Mouse (Mus musculus) limb, embryonic 14.5 days (tissue): Measurements from ENCODE around the gene Rad51b. TPM values are rescaled to one million over a fixed set of nuclear protein-coding genes. Genes with fewer than 3 reads are reported as not detected.

Experiments
- ATAC-seq: fragments of 200-750 bp; cut with Nextera tagmentation; 2 replicates; pipeline ENCODE4 v1.8.0; 2017; ENCODE audit warnings: low read depth, moderate number of reproducible peaks, moderate TSS enrichment; ENCODE audit not compliant: low FRiP score
- DNase-seq: peaks from one replicate; pipeline ENCODE4 v3.0.0-alpha.2; 2015; ENCODE audit warnings: low spot score
- H3K27ac ChIP-seq: fragments of 300-500 bp; sonication (generic); replicated peaks from 2 replicates; pipeline ENCODE4 v1.5.1; 2014; ENCODE audit warnings: low read depth, mild to moderate bottlenecking, low read length, moderate library complexity, mixed read lengths
- H3K27me3 ChIP-seq: fragments of 300-500 bp; sonication (generic); 2 replicates; pipeline ENCODE4 v1.6.1; 2014; ENCODE audit warnings: low read length, mixed read lengths; ENCODE audit not compliant: control insufficient read depth, insufficient read depth
- H3K36me3 ChIP-seq: fragments of 300-500 bp; sonication (generic); 2 replicates; pipeline ENCODE4 v1.6.1; 2014; ENCODE audit warnings: mild to moderate bottlenecking, low read length, moderate library complexity, mixed read lengths; ENCODE audit not compliant: control insufficient read depth, insufficient read depth
- H3K4me1 ChIP-seq: fragments of 300-500 bp; sonication (generic); 2 replicates; pipeline ENCODE4 v1.6.1; 2014; ENCODE audit warnings: antibody characterized with exemption, low read length, mixed read lengths; ENCODE audit not compliant: control insufficient read depth, insufficient read depth
- H3K4me2 ChIP-seq: fragments of 300-500 bp; sonication (generic); replicated peaks from 2 replicates; pipeline ENCODE4 v1.6.1; 2014; ENCODE audit warnings: low read depth, mild to moderate bottlenecking, low read length, moderate library complexity; ENCODE audit not compliant: severe bottlenecking
- H3K4me3 ChIP-seq: fragments of 300-500 bp; sonication (generic); replicated peaks from 2 replicates; pipeline ENCODE4 v1.5.1; 2014; ENCODE audit warnings: low read length
- H3K9ac ChIP-seq: fragments of 300-500 bp; sonication (generic); 2 replicates; pipeline ENCODE4 v1.6.1; 2014; ENCODE audit warnings: mild to moderate bottlenecking, low read depth, low read length, moderate library complexity; ENCODE audit not compliant: severe bottlenecking
- H3K9me3 ChIP-seq: fragments of 300-500 bp; sonication (generic); 2 replicates; pipeline ENCODE4 v1.6.1; 2016; ENCODE audit warnings: low read length; ENCODE audit not compliant: control insufficient read depth
- POLR2A ChIP-seq: fragments of 200-500 bp; IDR thresholded peaks from 2 replicates; pipeline ENCODE4 v1.8.0; 2012; ENCODE audit warnings: inconsistent platforms, mild to moderate bottlenecking, moderate library complexity, borderline replicate concordance; ENCODE audit not compliant: insufficient read depth, insufficient read length; ENCODE audit errors: extremely low read depth
- WGBS: fragments of 180-500 bp; shearing (Covaris S2); extraction: QIAGEN DNeasy Blood & Tissue Kit; methylation state at CpG from one replicate; pipeline ENCODE4 v1.1.7; 2014; 5-methylcytosine and 5-hydroxymethylcytosine counted together
- polyA plus RNA-seq, 2 experiments: library from polyadenylated mRNA; depleted of rRNA in 1 of 2; stranded (reverse) in 1 of 2; unstranded in 1 of 2; fragments of >200 nt; fragmentation: Nextera tagmentation in 1 of 2; extraction: Ambion mirVana in 1 of 2; gene quantifications; 2 replicates each; pipeline versions ENCODE4 v1.2.1 to v1.2.3; 2012 to 2014

The Rad51b gene
- polyA plus RNA-seq, 2 experiments, result 3.2 to 5.7 TPM

DNA sequence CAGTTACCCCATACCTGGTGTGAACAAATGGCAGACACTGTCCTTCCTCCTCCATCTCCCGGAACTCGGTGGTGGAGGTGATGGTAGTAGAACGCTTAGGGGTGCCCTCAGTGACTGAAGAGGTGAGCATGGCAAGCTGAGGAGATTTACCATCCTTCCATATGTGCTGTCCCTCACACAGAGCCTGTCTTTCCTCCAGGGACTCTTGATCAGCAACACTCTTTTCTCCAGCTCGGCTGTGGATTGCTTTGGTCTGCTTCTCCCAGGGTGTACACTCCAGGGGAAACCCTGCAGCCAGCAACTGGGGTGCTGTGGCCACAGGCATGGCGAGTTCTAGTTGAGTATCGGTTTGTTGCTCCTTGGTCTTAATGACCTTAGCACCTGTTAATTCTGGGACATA lies 350.3 kb downstream of the Rad51b start:
- no peak for TF ChIP-seq POLR2A
- ATAC-seq (no peak), DNase-seq (no peak)
- 0 out of 2 replicates have a peak, but pooled peaks cover 4% of the 10 kb centered on the region for H3K4me1 ChIP-seq
- no peaks in the 10 kb centered on the region for H3K36me3 ChIP-seq
- no peak overlapping the region for H3K4me3 ChIP-seq
- WGBS, result 83% methylated on average over 6 of the region's 6 CpGs
- no peaks in the 10 kb centered on the region for H3K27me3 ChIP-seq
- H3K27ac ChIP-seq, result no peak overlapping the region
- no peaks in the 10 kb centered on the region for H3K9me3 ChIP-seq
- no peak overlapping the region for H3K9ac ChIP-seq
- H3K4me2 ChIP-seq, result no peak overlapping the region

GRCm38 (mm10) chr12:79647976-79648375 lies 350.9 kb downstream of the Rad51b start:
- no peak for TF ChIP-seq POLR2A
- Histone ChIP-seq H3K9me3 (no peaks in the 10 kb centered on the region), H3K27me3 (no peaks in the 10 kb centered on the region), H3K4me1 (0 out of 2 replicates have a peak, but pooled peaks cover 4% of the 10 kb centered on the region), H3K4me2 (no peak overlapping the region), H3K4me3 (no peak overlapping the region), H3K27ac (no peak overlapping the region), H3K36me3 (no peaks in the 10 kb centered on the region), H3K9ac (no peak overlapping the region)
- no peak for DNase-seq
- ATAC-seq, result no peak
- WGBS, result 63% methylated on average over 5 of the region's 5 CpGs

DNA sequence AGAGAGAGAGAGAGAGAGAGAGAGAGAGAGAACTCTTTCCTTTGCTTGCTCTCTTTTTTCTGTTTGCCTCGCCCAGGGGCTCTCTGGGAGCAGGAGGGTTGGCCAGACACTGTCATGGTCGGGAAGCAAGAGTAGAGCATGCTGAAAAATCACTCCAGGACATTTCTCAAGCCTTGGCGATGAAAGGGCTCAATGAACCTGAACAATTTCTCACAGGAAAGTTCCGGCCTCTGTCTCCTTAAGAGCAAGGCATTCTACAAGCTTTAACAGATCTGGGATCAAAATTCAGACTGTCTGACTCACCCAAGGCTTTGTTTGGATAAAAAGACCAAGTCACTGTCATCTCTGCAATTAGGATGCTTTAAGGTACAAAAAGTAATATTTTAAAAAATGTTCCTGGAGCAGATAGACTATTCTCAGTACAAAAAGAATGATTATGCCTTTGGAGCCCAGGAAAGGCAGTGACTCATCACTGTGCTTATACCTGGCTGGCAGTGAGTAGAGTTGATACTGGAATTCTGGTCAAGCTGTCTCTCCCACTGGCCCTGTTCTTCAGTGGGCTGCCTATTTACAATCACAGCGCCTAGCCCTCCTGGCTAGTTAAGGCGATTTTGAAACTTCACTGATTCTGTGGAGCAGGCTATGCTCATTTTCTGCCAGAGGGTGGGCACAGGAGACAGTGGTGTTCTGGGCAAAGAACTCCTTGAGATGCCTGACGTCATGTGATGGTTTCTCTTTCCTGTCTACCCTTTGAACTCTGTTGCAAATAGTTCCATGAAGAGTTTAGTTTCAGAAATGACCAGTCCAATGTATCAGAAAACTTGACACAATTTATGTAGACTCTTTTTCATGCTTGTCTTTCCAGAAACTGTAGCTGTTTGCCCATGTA lies 352.0 kb downstream of the Rad51b start:
- Histone ChIP-seq H3K9me3 (no peaks in the 10 kb centered on the region), H3K9ac (no peak overlapping the region), H3K4me1 (0 out of 2 replicates have a peak, but pooled peaks cover 4% of the 10 kb centered on the region), H3K27me3 (no peaks in the 10 kb centered on the region), H3K4me2 (no peak overlapping the region), H3K4me3 (no peak overlapping the region), H3K36me3 (no peaks in the 10 kb centered on the region), H3K27ac (no peak overlapping the region)
- no peak for DNase-seq
- ATAC-seq, result no peak
- TF ChIP-seq POLR2A, result no peak
- WGBS, result 68% methylated on average over 7 of the region's 7 CpGs

- no peak for TF ChIP-seq POLR2A
- no peak for DNase-seq
- no peaks in the 10 kb centered on the region for H3K36me3 ChIP-seq
- H3K27ac ChIP-seq, result no peak overlapping the region
- no peak overlapping the region for H3K9ac ChIP-seq
- H3K4me2 ChIP-seq, result no peak overlapping the region
- no peaks in the 10 kb centered on the region for H3K27me3 ChIP-seq
- no peaks in the 10 kb centered on the region for H3K9me3 ChIP-seq
- 0 out of 2 replicates have a peak, but pooled peaks cover 7% of the 10 kb centered on the region for H3K4me1 ChIP-seq
- no peak overlapping the region for H3K4me3 ChIP-seq
- ATAC-seq, result no peak
Observed at GRCm38 (mm10) chr12:79649796-79650195, 352.7 kb downstream of the Rad51b start.

- no peak for TF ChIP-seq POLR2A
- no peak overlapping the region for H3K4me2 ChIP-seq
- H3K36me3 ChIP-seq, result no peaks in the 10 kb centered on the region
- DNase-seq, result no peak
- no peaks in the 10 kb centered on the region for H3K27me3 ChIP-seq
- peaks cover 5% of the 10 kb centered on the region; the same call in 1 of the 2 replicates for H3K4me1 ChIP-seq
- no peak overlapping the region for H3K9ac ChIP-seq
- ATAC-seq, result no peak
- no peaks in the 10 kb centered on the region for H3K9me3 ChIP-seq
- no peak overlapping the region for H3K27ac ChIP-seq
- WGBS, result 93% methylated on average over 5 of the region's 5 CpGs
- H3K4me3 ChIP-seq, result no peak overlapping the region
Observed at GRCm38 (mm10) chr12:79655138-79655537, 358.1 kb downstream of the Rad51b start.
